Mouse (Mus musculus): ENCODE results near the gene Fbxw17. TPM values are rescaled to one million over a fixed set of nuclear protein-coding genes. Genes with fewer than 3 reads are reported as not detected.
A peak's percentile ranks its signal among the peaks of the same experiment; 100 is the strongest.
"Not testable (repeated sequence)": the region's sequence is repeated elsewhere in the genome, so short reads cannot be mapped to it uniquely, and the experiment has no call there.

Gene Fbxw17
- polyA plus RNA-seq, 1 experiment from 2014 or later, result 38.6 TPM

- ATAC-seq (ENCODE audit: low FRiP score, low TSS enrichment) (no peak), DNase-seq (no peak)
- Histone ChIP-seq H3K4me3 (replicated peaks; ENCODE audit: low read depth, low read length) (no peak overlapping the region), H3K27me3 (ENCODE audit: control insufficient read depth, insufficient read depth, low read length) (no peaks in the 10 kb centered on the region), H3K4me2 (ENCODE audit: low read length) (no peak overlapping the region), H3K9ac (replicated peaks; ENCODE audit: low read length) (no peak overlapping the region), H3K9me3 (ENCODE audit: control insufficient read depth, low read length) (no peaks in the 10 kb centered on the region), H3K27ac (replicated peaks; ENCODE audit: low read depth, low read length) (no peak overlapping the region), H3K4me1 (ENCODE audit: control insufficient read depth, insufficient read depth, low read length) (peaks cover 7% of the 10 kb centered on the region; the same call in 1 of the 2 replicates), H3K36me3 (ENCODE audit: control insufficient read depth, insufficient read depth, low read length) (no peaks in the 10 kb centered on the region)
- 65% methylated on average over 4 of the region's 4 CpGs for WGBS
Measured at GRCm38 (mm10) chr13:50445261-50445660, 27.6 kb downstream of the Fbxw17 start.

- H3K4me1 ChIP-seq (ENCODE audit: control insufficient read depth, insufficient read depth, low read length); ATAC-seq (ENCODE audit: low FRiP score, low TSS enrichment): not testable (repeated sequence)
- 80% methylated on average over 9 of the region's 9 CpGs for WGBS
Measured at GRCm38 (mm10) chr13:50452266-50452665, 34.6 kb downstream of the Fbxw17 start.

GRCm38 (mm10) chr13:50453426-50453825 is 35.8 kb downstream of the Fbxw17 start:
- no peaks in the 10 kb centered on the region for H3K4me1 ChIP-seq (ENCODE audit: control insufficient read depth, insufficient read depth, low read length)
- no peak overlapping the region for H3K4me2 ChIP-seq (ENCODE audit: low read length)
- DNase-seq, result no peak
- no peak overlapping the region for H3K9ac ChIP-seq (replicated peaks; ENCODE audit: low read length)
- H3K36me3 ChIP-seq (ENCODE audit: control insufficient read depth, insufficient read depth, low read length), result no peaks in the 10 kb centered on the region
- ATAC-seq (ENCODE audit: low FRiP score, low TSS enrichment), result no peak
- no peak overlapping the region for H3K4me3 ChIP-seq (replicated peaks; ENCODE audit: low read depth, low read length)
- H3K27ac ChIP-seq (replicated peaks; ENCODE audit: low read depth, low read length), result no peak overlapping the region
- 36% methylated on average over 4 of the region's 4 CpGs for WGBS
- H3K27me3 ChIP-seq (ENCODE audit: control insufficient read depth, insufficient read depth, low read length), result no peaks in the 10 kb centered on the region
- no peaks in the 10 kb centered on the region for H3K9me3 ChIP-seq (ENCODE audit: control insufficient read depth, low read length)

More at GRCm38 (mm10) chr13:50452266-50452665, 34.6 kb downstream of the Fbxw17 start:
- H3K4me2 ChIP-seq (ENCODE audit: low read length); H3K4me3 ChIP-seq (replicated peaks; ENCODE audit: low read depth, low read length); H3K27ac ChIP-seq (replicated peaks; ENCODE audit: low read depth, low read length); DNase-seq; H3K9me3 ChIP-seq (ENCODE audit: control insufficient read depth, low read length); H3K27me3 ChIP-seq (ENCODE audit: control insufficient read depth, insufficient read depth, low read length); H3K9ac ChIP-seq (replicated peaks; ENCODE audit: low read length); H3K36me3 ChIP-seq (ENCODE audit: control insufficient read depth, insufficient read depth, low read length): not testable (repeated sequence)

GRCm38 (mm10) chr13:50460433-50460832 is 42.8 kb downstream of the Fbxw17 start:
- not testable (repeated sequence) for H3K4me1 ChIP-seq (ENCODE audit: control insufficient read depth, insufficient read depth, low read length)

GRCm38 (mm10) chr13:50464621-50465562 is 47.2 kb downstream of the Fbxw17 start:
- peak; percentile 21 for DNase-seq
- H3K4me3 ChIP-seq (replicated peaks; ENCODE audit: low read depth, low read length), result peak overlapping the region; percentile 20; the same call in 1 of the 2 replicates
- peak overlapping the region; percentile 41 for H3K4me2 ChIP-seq (ENCODE audit: low read length)
- H3K9ac ChIP-seq (replicated peaks; ENCODE audit: low read length), result no peak overlapping the region; the same call in 1 of the 2 replicates
- no peaks in the 10 kb centered on the region for H3K27me3 ChIP-seq (ENCODE audit: control insufficient read depth, insufficient read depth, low read length)
- no peaks in the 10 kb centered on the region for H3K9me3 ChIP-seq (ENCODE audit: control insufficient read depth, low read length)
- H3K4me1 ChIP-seq (ENCODE audit: control insufficient read depth, insufficient read depth, low read length), result no peaks in the 10 kb centered on the region
- H3K27ac ChIP-seq (replicated peaks; ENCODE audit: low read depth, low read length), result no peak overlapping the region
- H3K36me3 ChIP-seq (ENCODE audit: control insufficient read depth, insufficient read depth, low read length), result no peaks in the 10 kb centered on the region
- no peak for ATAC-seq (ENCODE audit: low FRiP score, low TSS enrichment)
- 55% methylated on average over 27 of the region's 27 CpGs for WGBS

More at GRCm38 (mm10) chr13:50460433-50460832, 42.8 kb downstream of the Fbxw17 start:
- H3K27ac ChIP-seq (replicated peaks; ENCODE audit: low read depth, low read length); H3K36me3 ChIP-seq (ENCODE audit: control insufficient read depth, insufficient read depth, low read length); DNase-seq; H3K9ac ChIP-seq (replicated peaks; ENCODE audit: low read length); ATAC-seq (ENCODE audit: low FRiP score, low TSS enrichment); H3K27me3 ChIP-seq (ENCODE audit: control insufficient read depth, insufficient read depth, low read length); H3K9me3 ChIP-seq (ENCODE audit: control insufficient read depth, low read length); H3K4me2 ChIP-seq (ENCODE audit: low read length); H3K4me3 ChIP-seq (replicated peaks; ENCODE audit: low read depth, low read length): not testable (repeated sequence)
- 69% methylated on average over 2 of the region's 2 CpGs for WGBS

- 81% methylated on average over 4 of the region's 4 CpGs for WGBS
- Histone ChIP-seq H3K4me3 (replicated peaks; ENCODE audit: low read depth, low read length) (no peak within 1 kb of the TSS), H3K27ac (replicated peaks; ENCODE audit: low read depth, low read length) (no peak within 1 kb of the TSS), H3K27me3 (ENCODE audit: control insufficient read depth, insufficient read depth, low read length) (no peaks in the 10 kb centered on the region), H3K4me1 (ENCODE audit: control insufficient read depth, insufficient read depth, low read length) (no peaks in the 10 kb centered on the region), H3K9ac (replicated peaks; ENCODE audit: low read length) (no peak within 1 kb of the TSS), H3K36me3 (ENCODE audit: control insufficient read depth, insufficient read depth, low read length) (no peaks in the 10 kb centered on the region), H3K4me2 (ENCODE audit: low read length) (no peak within 1 kb of the TSS), H3K9me3 (ENCODE audit: control insufficient read depth, low read length) (no peaks in the 10 kb centered on the region)
- ATAC-seq (ENCODE audit: low FRiP score, low TSS enrichment), result no peak
- DNase-seq, result no peak
Measured at GRCm38 (mm10) chr13:50467007-50467406, 49.3 kb downstream of the Fbxw17 start, which contains the start of gene Nutm2. Gene Nutm2, plus strand, starts transcription at chr13:50467307.

Other genes starting within 250 kb of the Fbxw17 start
- not detected in 2 replicates for gene Gm906, start 167.6 kb upstream of the Fbxw17 start, polyA plus RNA-seq (2014; fragmentation: Nextera tagmentation; extraction: Ambion mirVana)
- not detected in 2 replicates for gene Gm47429, start 26.0 kb downstream of the Fbxw17 start, polyA plus RNA-seq (2014; fragmentation: Nextera tagmentation; extraction: Ambion mirVana)
- not detected in 2 replicates for gene Nutm2, start 49.4 kb downstream of the Fbxw17 start, polyA plus RNA-seq (2014; fragmentation: Nextera tagmentation; extraction: Ambion mirVana)
- not detected in 2 replicates for gene Gm904, start 225.4 kb downstream of the Fbxw17 start, polyA plus RNA-seq (2014; fragmentation: Nextera tagmentation; extraction: Ambion mirVana)

Data from midbrain, embryonic 14.5 days (tissue).